Mouse (Mus musculus) frontal cortex, postnatal 25 days (tissue): Measurements from ENCODE around the gene Pax5.

ENCODE experiments used
- DNase-seq, 2 experiments: peaks; one replicate each; pipeline ENCODE4 v3.0.0; 2022; ENCODE audit warnings: low spot score in 2 of 2

The Pax5 gene

DNA sequence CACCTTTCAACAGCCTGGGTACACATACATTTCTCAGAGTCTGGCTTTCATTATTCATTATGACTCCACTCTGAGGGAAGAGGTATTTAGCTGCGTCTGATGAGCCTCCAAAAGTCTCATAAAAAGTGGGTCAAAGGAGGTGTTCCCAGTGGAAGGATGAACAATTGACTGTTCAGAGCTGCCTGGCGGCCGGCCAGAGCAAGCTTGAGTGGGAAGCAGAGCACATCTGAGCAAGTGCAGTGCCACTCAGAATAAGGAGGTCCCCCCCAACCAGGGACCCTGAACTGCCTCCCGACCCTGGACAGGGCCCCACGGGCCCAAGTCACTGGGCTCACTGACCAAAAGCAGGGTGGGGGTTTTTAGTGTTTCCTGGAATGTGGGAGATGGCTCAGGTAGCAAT lies 109.4 kb downstream of the Pax5 start:
- peak; percentile 15 to 30 for DNase-seq

DNA sequence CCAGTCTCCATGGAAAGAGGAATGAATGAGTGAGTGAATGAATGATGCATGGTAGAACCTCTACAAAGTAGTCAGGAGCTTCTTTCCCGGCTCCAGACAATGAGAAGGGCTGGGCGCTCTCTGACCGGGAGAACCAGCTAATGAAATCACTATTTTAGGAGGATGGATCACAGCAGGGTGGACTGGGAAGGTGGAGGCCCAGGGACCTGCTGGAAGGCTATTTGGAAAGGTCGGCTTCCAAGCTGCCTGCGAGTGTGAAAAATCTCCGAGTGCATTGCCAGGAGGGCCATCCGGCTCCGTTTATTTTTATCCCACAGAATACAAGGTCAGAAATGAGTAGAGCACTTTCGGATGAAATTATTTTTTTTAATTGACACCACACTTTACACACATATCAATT lies 112.3 kb downstream of the Pax5 start:
- no peak for DNase-seq

DNA sequence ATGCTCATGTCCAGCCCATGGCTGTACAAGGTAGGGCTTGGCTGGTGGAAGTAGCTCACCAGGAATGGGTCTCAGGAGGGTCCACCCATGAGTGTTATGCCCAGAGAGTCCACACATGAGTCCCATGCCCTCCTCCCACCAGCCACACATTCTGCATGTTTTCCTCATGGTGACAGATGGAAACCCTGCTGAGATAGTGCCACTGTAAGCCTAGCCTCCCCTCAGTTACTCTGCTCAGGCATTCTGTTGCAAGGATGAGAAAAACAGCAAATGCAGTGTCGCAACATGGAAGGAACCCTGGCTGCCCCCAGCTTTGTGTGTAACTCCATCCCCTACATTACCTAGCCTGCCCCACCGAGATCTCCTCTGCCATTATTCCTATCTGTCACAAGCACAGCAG lies 117.2 kb downstream of the Pax5 start:
- DNase-seq = no peak

DNA sequence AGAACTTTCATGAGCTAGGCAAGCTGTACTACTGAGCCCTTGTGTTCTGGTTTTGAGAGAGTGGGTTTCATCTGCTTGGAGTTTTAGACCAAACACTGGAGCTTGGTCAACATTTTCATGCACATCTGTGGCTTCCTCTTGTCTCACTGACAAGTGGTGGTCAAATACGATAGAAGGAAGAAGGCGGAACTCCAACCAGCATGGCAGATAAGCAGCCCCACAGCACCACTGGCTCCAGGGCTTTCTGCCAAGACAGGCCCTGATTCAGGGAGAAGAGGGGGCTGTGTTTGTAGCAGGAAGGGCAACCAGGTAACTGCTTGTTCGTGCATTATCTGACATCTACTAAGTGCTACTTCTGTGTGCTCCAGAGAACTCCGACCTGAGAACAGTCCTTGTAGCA lies 127.6 kb downstream of the Pax5 start:
- DNase-seq = no peak

DNA sequence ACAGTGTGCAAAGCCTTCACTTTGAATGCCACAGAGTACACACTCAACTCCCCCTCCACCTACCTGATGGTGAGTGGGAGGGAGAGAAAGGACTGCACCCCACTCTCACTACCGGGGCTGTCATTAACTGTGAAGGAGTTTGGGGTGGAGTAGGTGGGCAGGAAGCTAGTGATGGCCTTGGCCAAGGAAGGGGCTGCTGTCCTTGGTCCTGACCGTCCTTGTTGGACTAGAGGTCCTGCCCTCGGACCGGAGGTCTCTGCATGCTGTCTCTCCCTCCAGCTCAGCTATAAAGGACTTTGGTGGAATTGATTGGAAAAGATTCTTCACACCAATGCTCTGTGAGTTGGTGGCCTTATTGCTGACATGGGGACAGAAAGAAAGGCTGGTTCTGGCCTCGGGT lies 131.7 kb downstream of the Pax5 start:
- no peak for DNase-seq

DNA sequence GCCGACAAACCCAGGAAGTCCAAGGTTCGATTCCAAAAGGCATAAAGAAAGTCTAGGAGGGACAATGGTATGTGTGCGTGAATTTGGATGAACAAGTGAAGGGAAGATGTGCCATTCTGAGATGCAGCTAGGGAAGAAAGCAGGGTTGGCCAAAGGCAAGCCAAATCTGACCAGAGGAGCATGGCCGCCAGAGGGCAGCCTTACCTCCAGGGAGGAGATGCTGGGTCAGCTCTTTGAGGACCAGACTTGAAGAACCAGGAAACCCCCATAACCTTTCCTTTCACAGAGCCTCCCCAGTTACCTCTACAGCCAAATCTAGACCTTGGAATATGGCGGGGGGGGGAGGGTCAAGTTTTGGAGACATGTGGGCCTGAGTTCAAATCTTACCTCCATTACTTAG lies 133.0 kb downstream of the Pax5 start:
- DNase-seq = peak; percentile 15 to 27

DNA sequence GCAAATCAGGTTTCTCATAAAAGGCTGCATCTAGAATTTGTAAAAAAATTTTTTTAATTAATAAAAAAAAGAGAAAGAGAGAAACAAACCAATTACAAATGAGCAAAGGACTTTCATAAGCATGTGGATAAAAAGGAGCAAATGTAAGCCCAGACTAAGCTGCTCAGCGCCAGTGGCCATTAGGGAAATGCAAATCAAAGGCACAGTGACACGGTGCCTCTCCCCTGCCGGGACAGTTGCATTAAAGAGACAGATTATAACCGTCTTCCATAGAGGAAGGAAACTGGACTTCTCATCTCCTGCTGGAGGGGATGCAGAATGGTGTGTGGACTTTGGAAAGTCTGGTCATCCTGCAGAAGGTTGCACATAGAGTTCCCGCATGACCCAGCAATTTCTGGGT lies 133.5 kb downstream of the Pax5 start:
- DNase-seq = no peak

DNA sequence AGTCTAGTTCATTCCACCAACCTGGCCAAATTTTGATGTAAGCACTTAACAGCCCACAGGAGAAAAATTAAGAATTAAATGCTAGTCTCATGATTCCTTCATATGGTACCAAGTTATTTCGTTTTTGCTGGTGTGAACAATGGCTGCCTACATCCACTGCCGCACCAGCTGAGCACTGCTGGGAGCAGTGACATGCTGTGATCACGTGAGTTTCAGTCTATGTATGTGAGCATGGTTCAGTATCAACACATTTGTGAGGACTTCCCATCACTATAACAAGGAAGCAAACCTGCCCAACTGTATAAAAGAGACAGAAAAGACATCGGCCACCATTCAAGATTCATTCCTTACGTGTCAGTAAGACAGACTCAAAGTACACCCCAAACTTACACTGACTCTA lies 137.3 kb downstream of the Pax5 start:
- DNase-seq = no peak

DNA sequence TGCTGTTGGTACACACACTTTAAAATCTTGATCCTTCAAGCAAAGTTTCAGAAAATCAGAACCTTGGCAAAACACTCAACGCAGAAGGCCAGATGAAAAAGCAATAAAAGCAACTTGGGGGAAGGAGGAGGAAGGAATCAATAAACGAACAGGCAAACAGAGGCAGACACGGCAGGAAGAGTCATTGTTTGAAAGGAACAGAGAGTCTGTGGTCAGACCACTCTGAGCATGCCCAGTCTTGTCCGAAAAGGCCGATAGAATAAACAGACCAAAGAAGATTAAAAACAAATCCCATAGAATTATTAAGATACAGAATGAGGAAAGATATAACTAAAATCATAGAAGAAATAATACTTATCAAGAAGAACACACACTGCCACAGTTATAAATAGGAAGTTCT lies 137.9 kb downstream of the Pax5 start:
- no peak for DNase-seq

DNA sequence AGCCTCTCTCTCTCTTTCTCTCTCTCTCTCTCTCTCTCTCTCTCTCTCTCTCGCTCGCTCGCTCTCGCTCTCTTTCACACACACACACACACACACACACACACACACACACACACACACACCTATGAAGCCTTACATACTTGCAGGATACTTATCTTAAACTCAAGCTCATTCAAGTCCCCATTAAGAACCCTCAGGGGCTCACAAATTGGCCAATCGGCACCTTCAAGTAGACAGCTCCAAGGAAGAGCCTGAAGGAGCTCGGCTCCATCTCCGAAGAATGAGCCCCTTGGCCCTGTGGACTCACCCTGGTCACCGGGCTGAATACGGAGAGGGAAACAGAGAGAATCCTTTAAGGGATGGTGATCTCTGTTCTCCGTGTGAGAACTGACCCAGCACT lies 141.1 kb downstream of the Pax5 start:
- no peak for DNase-seq

DNA sequence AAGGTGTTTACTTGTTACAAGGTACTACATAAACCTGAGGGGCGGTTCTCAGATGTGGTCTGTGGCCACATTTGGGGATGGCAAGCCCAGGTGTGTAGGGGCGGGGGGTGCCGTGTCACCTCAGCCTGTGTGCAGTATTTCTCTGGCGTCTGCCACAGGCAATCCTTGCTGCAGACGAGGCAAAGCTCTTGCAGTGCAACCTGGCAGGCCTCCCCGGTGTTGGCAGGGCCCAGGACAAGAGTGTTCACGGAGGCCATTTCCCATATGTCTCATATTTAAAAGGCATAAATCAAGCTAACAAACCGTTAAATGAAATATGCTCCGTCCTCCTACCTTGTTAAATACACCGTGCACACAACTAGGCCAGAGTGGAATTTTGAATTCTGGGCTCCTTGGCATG lies 141.6 kb downstream of the Pax5 start:
- DNase-seq = no peak

DNA sequence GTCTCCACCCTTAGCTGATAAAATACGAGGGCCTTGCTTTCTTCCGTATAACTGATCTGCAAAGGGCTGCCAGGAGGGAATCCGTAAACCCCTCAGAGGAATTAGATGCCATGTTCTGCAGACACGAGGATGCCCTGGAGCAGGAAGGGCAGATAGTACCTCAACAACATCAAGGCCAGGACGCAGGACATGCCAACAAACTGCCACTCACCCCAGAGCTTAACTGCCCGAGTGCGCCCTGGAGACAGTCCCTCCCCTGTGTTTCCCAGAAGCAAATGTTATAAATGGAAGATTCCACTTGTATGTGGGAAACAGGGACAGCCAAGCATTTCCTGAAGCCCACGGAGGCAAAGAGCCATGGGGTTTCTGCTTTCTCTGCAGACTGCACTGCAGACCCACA lies 143.9 kb downstream of the Pax5 start:
- DNase-seq = no peak

DNA sequence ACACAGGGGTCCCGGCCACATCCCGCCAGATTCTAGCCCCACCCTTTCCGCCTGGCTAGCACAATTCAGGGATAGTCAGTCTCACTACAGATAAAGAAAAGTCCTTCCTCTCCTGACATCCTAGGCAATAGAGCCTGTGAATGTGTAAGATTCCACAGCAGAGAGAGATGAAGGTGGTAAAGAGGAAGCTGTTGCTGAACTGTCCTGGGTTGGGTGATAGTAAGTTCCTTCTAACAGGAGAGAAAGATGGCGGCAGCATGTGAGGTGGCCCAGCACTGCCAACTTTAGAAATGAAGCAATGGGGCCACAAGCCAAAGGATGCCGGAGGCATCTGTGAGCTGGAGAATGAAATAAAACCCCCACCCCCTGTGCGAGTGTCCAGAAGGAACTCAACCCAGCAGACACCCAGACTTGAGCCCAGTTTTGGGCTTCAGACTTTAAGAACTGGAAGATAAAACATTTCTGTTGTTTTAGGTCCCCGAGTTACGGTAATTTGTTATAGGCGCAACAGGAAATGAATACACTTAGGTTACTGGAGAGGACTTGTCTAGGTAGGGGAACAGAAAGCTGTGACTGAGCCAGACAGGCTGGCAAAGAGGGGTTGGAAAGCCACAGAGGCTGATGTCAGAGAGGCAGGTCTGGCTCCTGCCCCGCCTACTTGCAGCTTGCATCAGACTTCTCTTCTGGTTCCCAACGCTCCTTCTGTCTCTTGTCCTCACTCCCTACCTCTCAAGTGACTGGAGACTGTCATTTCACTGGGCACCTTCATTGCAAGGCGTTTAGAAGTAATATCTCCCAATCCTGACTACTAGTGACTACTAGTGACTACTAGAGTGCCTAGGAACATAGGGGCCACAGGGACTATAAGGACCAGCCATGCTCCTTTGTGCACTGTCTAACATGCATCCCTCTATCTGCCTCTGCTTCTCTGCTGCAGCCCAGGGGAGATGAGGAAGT lies 144.9 kb downstream of the Pax5 start:
- no peak for DNase-seq

DNA sequence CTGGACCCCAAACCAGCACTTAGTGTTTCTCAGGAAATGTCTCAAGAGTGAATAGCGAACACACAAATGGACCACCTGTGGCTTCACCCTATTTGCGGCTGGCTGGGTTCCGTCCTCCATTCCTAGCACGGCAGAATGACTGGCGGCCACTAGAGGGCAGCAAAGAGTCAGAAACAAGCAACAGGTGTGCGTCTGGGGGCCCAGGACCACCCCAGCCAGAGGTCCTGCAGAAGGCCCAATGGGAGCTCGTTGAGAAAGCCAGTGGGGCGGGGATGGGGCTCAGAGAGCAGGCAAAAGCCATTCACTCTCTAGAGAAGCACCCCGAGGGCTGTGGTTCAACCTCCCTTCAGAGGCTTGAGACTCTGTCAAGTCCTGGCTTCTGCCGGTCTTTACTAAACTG lies 145.7 kb downstream of the Pax5 start:
- DNase-seq = peak; percentile 69 to 72

DNA sequence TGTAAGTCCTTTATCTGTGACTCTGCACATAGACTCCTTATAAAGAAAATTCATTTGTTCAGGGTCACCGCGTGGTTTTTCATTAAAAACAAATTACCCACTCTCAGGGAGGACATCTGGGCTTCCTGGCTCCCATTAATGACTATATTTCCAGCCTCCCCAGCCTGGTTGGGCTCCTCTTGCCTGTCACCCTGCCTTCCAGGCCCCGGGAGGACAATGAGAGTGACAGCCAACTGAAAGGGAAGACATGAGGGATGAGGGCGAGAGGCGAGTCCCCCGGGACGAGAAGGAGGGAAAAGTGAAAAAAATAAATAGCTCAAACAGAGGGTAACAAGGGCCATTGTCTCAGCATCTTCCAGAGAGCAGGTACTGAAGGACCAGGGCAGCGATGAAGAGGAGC lies 149.3 kb downstream of the Pax5 start:
- DNase-seq = no peak

DNA sequence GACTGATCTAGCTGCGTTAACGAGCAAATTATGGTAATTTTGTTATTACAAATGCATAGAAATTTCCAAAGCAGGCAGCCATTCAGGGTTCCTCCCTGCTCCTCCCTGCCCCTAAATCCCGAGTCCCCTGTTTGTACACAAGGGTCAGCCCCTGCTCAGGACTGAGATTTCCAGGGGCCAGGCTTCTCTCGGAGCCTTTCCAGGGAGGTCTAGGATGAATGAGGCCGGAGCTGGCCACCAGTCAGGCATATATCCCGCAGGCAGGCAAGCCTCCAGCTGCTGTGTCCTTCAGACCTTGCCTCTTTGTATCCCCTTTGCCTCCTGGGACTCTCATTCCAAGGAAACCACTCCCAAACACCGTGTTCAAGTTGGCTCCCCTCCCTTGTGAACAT lies 151.7 kb downstream of the Pax5 start:
- no peak for DNase-seq

DNA sequence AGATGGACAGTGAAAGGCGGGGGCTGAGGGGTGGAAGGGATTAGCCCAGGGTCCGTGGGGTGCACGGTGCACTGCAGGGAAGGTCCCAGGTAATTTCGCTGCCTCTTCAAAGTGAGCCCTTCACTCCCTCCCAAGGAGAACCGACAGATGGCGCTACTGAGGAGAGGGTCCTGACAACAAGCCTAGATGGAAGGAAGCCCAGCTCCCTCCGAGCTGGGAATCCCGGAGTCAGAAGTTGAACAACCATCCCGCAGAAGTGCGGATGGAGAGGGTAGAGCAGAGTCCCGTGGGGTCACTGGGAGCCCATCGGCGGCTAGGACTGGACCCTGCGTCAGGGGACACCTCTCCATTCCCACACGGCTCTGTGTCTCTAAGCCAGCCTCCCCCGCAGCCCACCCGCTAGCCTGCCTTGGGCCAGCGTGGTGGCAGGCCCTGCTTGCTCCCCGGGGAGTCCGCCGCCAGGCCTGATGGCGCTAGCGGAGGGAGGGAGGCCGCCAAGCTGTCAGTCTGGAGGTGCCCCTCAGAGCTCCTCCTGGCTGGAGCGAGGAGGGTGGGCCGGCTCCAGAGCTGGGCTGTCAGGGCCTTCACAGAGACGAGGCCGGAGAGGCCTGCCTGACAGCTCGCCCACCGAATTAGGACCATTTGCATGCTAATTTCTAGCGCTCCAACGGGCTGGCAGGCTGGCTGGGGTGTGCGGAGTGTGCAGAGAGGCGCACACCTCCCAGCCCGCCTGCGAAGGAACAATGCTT lies 152.3 kb downstream of the Pax5 start:
- DNase-seq = peak; percentile 8 to 26

DNA sequence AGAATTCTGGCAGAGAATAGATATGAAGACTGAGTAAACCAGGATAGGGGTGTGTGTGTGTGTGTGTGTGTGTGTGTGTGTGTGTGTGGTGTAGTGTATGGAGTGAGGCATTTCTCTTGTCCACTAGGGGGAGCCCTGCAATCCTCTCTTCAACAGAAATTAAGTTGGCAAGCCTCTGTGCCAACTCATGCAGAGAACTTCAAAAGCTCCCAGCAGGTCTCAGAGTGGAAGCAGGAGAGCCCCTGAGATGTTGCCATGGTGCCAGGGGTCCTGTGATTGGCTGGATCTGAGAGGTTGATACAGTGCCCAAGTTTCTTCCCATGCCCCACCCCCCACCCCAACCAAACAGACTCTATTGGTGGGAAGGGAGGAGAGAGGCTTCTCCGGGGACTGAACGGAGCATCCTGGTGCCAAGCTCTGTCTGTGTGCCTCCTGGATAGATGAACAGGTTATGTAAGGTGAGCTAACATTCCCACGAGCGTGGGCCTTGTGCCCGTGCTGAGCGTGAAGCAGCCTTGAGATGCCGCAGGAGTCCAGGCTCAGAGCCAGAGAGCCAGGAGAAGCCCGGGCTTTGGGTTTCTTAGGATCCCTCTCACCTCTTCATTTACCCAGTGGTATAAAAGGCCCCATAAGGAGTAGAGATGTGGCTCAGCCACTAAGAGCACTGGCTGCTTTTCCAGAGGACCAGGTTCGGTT lies 153.6 kb downstream of the Pax5 start:
- DNase-seq = no peak

DNA sequence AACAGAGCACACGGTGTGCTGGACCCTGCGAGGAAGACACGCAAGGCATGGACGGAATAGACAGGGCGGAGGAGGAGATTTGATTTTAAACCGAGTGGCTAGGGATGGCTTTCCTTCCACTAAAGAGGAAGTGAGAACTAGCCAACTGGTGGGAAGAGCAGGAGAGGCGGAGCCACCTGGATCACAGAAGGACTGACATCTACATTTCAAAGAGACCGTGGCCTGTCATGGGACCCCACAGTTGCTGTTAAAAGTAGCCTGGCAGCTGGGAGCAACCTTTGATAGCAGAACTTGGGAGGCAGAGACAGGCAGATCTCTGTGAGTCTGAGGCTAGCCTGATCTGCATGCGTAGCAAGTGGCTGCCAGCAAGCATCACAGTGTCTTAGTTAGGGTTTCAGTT lies 154.7 kb downstream of the Pax5 start:
- DNase-seq = no peak

DNA sequence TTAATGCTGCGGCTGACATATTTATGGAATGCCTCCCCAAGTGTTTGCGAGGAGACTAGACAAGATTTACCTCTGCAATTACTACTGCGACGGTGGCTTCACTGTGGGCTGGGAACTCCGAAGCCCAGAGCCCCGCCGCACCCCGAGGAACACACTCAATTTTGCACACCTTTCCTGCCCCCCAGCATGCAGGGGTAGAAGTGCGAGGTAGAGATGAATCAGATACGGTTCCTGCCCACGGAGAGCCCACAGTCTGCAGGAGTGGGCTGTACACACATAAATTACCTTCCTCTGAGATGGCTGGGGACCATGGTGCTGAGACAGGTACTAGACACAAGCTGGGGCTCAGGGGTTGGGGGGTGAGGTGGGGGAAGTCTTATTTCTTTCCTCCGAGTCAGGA lies 158.8 kb downstream of the Pax5 start:
- DNase-seq = no peak

DNA sequence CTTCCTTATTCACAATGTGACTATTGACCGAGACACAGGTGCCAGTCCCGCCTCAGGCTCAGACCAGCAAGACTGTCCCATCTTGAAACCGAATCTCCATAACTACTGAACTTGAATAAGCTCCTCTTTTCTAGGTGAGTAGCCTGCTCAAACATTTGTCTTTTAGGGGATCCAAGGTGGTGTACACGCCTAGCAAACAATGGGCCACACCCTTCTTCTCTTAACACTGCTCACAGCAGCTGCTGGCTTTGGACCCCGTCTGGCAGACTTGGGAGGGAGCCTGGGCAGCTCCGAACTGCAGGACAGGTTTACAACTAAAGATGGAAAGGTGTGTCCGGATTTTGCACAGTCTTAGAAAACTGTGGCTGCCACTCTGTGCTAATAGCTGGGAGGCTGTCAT lies 161.3 kb downstream of the Pax5 start:
- DNase-seq = no peak

DNA sequence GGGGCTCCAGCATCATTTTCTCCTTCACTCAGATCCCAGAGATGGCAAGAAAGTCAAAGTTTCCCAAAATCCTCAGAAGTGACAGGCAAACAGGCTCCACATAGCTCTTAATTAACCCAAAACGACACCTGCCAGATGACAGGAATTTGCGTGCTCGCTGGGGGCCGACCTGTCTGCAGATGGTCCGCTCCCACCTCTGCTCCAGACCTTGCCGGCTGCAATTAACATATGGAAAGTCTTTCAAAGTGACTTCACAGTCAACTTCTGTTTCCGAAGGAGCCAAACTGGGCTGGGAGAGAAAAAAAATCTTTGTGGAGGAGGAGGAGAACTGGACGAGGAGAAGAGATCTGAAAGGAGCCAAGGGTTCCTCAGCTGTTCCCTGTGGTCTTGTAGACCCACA lies 164.6 kb downstream of the Pax5 start:
- no peak for DNase-seq

DNA sequence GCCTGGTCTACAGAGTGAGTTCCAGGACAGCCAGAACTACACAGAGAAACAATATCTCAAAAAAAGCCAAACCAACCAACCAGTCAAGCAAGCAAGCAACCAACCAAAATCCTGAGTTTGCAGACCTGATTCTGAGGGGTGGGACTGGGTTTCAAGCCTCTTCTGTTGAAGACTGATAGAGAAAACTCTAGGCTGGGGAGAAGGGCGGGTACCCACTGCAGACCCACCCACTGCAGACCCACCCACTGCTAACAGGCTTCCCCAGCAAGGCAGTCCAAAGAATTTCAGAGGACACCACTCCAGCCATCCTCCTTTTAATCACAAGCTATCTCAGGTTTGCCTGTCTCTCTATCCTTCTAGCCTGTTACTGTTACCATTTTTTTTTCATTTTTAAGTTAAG lies 165.8 kb downstream of the Pax5 start:
- DNase-seq = no peak
